Mouse (Mus musculus) liver, postnatal 0 days (tissue): ENCODE measurements around the gene Atrnl1. TPM values are rescaled to one million over a fixed set of nuclear protein-coding genes. Genes with fewer than 3 reads are reported as not detected.

Experiments
- ATAC-seq: fragments of 200-750 bp; cut with Nextera tagmentation; 2 replicates; pipeline ENCODE4 v1.8.0; 2017; ENCODE audit warnings: mild to moderate bottlenecking, moderate library complexity
- DNase-seq: peaks from one replicate; pipeline ENCODE4 v3.0.0-alpha.2; 2016
- H3K27ac ChIP-seq: fragments of 300-500 bp; sonication (generic); 2 replicates; pipeline ENCODE4 v1.5.1; 2014; ENCODE audit warnings: antibody characterized with exemption, moderate library complexity, mild to moderate bottlenecking, low read depth
- H3K27me3 ChIP-seq: fragments of 300-500 bp; sonication (generic); 2 replicates; pipeline ENCODE4 v1.6.1; 2014; ENCODE audit warnings: low read length, control low read depth, mixed read lengths; ENCODE audit not compliant: insufficient read depth
- H3K36me3 ChIP-seq: fragments of 300-500 bp; sonication (generic); replicated peaks from 2 replicates; pipeline ENCODE4 v1.6.1; 2014; ENCODE audit warnings: mild to moderate bottlenecking, control low read depth, low read length, moderate library complexity, mixed read lengths; ENCODE audit not compliant: insufficient read depth
- H3K4me1 ChIP-seq: fragments of 300-500 bp; sonication (generic); 2 replicates; pipeline ENCODE4 v1.6.1; 2014; ENCODE audit warnings: antibody characterized with exemption, mild to moderate bottlenecking, control low read depth; ENCODE audit not compliant: insufficient read depth
- H3K4me2 ChIP-seq: fragments of 300-500 bp; sonication (generic); 2 replicates; pipeline ENCODE4 v1.6.1; 2014; ENCODE audit warnings: low read depth, mild to moderate bottlenecking, low read length, moderate library complexity, mixed read lengths
- H3K4me3 ChIP-seq: fragments of 300-500 bp; sonication (generic); 2 replicates; pipeline ENCODE4 v1.5.1; 2014; ENCODE audit warnings: low read depth, low read length
- H3K9ac ChIP-seq: fragments of 300-500 bp; sonication (generic); replicated peaks from 2 replicates; pipeline ENCODE4 v1.6.1; 2014; ENCODE audit warnings: mild to moderate bottlenecking, moderate library complexity
- H3K9me3 ChIP-seq: fragments of 300-500 bp; sonication (generic); 2 replicates; pipeline ENCODE4 v1.6.1; 2016; ENCODE audit warnings: mild to moderate bottlenecking, control low read depth, low read length, mixed read lengths
- CTCF ChIP-seq: sonication (generic); IDR thresholded peaks from 2 replicates; pipeline ENCODE4 v1.5.1; 2016; ENCODE audit warnings: antibody characterized with exemption, low read depth
- EP300 ChIP-seq: IDR thresholded peaks from 2 replicates; pipeline ENCODE4 v1.6.1; 2016; ENCODE audit warnings: antibody characterized with exemption, low read depth, mild to moderate bottlenecking
- WGBS: fragments of 180-500 bp; shearing (Covaris S2); extraction: QIAGEN DNeasy Blood & Tissue Kit; methylation state at CpG from one replicate; pipeline ENCODE4 v1.1.7; 2014; ENCODE audit not compliant: insufficient replicate concordance; 5-methylcytosine and 5-hydroxymethylcytosine counted together
- polyA plus RNA-seq: library from polyadenylated mRNA; unstranded; fragments of >200 nt; fragmentation: Nextera tagmentation; extraction: Ambion mirVana; gene quantifications from 2 replicates; pipeline ENCODE4 v1.2.1, GENCODE M21; 2015

Gene Atrnl1
- polyA plus RNA-seq, 1 experiment from 2014 or later, result 0.70 TPM

DNA sequence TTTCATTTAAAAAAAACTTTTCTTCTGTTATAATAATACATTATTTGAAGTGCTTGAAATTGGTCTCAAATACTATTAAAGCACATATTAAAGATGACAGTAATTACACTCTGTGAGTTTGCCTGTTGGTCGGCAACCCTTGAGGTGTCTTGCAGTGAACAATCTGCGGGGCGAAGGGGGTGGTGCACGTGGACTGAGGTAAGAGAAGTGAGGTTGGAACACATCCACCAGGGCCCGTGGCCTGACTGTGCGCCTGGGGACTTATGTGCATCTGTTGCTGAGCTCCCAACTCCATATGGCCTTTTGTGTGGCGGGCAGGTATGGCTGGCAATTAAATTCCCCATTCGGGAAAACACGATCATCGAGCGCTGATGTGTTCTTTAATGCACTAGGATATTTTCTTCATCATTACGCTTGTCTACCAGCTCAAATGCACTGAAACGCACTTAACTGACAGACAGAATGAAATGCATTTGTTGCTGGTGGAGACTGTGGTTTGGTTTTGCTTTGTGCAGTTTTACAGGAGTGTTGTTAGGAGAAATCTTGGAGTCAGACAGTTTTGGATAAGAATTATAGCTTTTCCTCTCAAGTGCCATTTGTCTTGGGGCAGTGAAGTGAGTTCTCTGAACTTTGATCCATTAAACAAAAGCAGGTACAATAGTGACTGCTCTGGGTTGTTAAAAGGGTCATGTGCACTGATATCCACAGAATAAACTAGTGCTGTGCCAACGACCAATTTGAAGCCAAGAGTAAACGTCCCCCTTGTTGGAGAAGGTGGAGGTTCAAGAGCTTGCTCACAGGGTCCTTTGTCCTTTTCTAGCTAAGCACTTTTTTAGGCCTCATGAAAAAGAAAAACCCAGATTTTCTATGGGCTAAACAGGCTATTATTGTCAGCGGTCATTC, 351.2 kb downstream of the Atrnl1 start:
- no peak overlapping the region for H3K9ac ChIP-seq
- H3K4me3 ChIP-seq, result no peak overlapping the region
- no peak overlapping the region for H3K4me2 ChIP-seq
- no peak for ATAC-seq
- no peaks in the 10 kb centered on the region for H3K9me3 ChIP-seq
- no peaks in the 10 kb centered on the region for H3K27me3 ChIP-seq
- no peaks in the 10 kb centered on the region for H3K36me3 ChIP-seq
- TF ChIP-seq EP300 (no peak), CTCF (no peak)
- WGBS, result 82% methylated on average over 16 of the region's 16 CpGs
- no peak overlapping the region for H3K27ac ChIP-seq
- H3K4me1 ChIP-seq, result no peaks in the 10 kb centered on the region
- DNase-seq, result no peak

- 80% methylated on average over 6 of the region's 6 CpGs for WGBS
- no peak overlapping the region for H3K4me3 ChIP-seq
- H3K4me1 ChIP-seq, result no peaks in the 10 kb centered on the region
- H3K27me3 ChIP-seq, result no peaks in the 10 kb centered on the region
- no peak overlapping the region for H3K27ac ChIP-seq
- DNase-seq, result no peak
- no peak for TF ChIP-seq EP300
- no peak for TF ChIP-seq CTCF
- no peak overlapping the region for H3K9ac ChIP-seq
- no peaks in the 10 kb centered on the region for H3K36me3 ChIP-seq
- H3K4me2 ChIP-seq, result no peak overlapping the region
- no peak for ATAC-seq
- H3K9me3 ChIP-seq, result no peaks in the 10 kb centered on the region
These were observed 353.0 kb downstream of the Atrnl1 start for GRCm38 (mm10) chr19:57963874-57964273.

GRCm38 (mm10) chr19:57969766-57970165, 358.9 kb downstream of the Atrnl1 start:
- H3K9me3 ChIP-seq, result no peaks in the 10 kb centered on the region
- no peak overlapping the region for H3K27ac ChIP-seq
- no peak for DNase-seq
- ATAC-seq, result no peak
- no peak overlapping the region for H3K4me2 ChIP-seq
- WGBS, result 78% methylated on average over 7 of the region's 7 CpGs
- no peak overlapping the region for H3K4me3 ChIP-seq
- H3K36me3 ChIP-seq, result no peaks in the 10 kb centered on the region
- H3K27me3 ChIP-seq, result no peaks in the 10 kb centered on the region
- TF ChIP-seq CTCF, result no peak
- no peak for TF ChIP-seq EP300
- no peak overlapping the region for H3K9ac ChIP-seq
- no peaks in the 10 kb centered on the region for H3K4me1 ChIP-seq

DNA sequence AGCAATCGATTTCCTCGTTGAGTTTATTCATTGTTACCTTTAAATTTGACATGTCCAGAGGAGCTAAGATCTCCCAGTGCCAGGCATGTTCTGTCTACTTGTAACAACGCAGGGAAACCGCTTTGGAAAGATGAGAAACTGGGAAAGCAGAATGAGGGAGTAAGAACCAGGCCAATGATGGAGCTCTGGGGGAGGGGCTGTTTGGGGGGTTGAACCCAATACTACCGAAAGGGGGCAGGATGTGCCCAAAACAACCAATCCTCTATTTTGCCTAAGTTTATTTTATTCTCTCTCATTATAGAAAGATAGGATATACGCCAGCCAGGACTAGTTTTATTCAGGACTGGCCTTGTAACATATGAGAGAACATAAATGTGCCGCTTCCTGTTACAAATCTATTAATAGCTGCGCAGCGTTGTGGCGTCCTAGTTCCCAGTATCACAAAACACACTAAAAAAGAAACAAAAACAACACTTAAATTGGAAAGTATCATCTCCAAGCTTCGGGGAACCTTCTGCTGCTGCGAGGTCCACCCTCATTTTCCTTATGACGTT, 359.6 kb downstream of the Atrnl1 start:
- H3K36me3 ChIP-seq, result no peaks in the 10 kb centered on the region
- no peaks in the 10 kb centered on the region for H3K4me1 ChIP-seq
- WGBS, result 62% methylated on average over 13 of the region's 13 CpGs
- H3K27me3 ChIP-seq, result no peaks in the 10 kb centered on the region
- H3K9ac ChIP-seq, result no peak overlapping the region
- ATAC-seq (no peak), DNase-seq (no peak)
- no peaks in the 10 kb centered on the region for H3K9me3 ChIP-seq
- TF ChIP-seq CTCF (0 out of 2 replicates have a peak, but pooled peaks have one; percentile 16), EP300 (no peak)
- no peak overlapping the region for H3K4me3 ChIP-seq
- H3K27ac ChIP-seq, result no peak overlapping the region
- H3K4me2 ChIP-seq, result no peak overlapping the region

DNA sequence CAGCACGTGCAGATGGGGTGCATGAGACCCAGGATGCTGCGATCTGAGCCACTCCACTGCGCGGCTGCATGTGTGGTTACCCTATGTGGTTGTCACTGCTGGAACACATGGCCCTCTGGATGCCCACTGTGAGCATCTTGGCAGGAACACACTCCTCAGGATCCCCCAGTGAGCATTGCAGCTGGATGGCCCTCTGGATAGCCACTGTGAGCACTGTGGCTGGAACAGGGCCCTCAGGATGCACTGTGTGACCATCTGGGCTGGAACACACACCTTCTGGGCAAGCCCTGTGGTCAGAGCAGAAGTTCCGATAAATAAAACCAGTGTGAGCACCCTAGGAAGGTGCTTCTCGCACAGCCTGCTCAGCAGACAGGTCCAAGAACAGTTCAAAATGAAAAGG, 364.4 kb downstream of the Atrnl1 start:
- TF ChIP-seq CTCF (no peak), EP300 (no peak)
- ATAC-seq (no peak), DNase-seq (no peak)
- Histone ChIP-seq H3K9me3 (no peaks in the 10 kb centered on the region), H3K9ac (no peak overlapping the region), H3K27me3 (no peaks in the 10 kb centered on the region), H3K27ac (no peak overlapping the region), H3K4me2 (no peak overlapping the region), H3K4me1 (no peaks in the 10 kb centered on the region), H3K36me3 (no peaks in the 10 kb centered on the region), H3K4me3 (no peak overlapping the region)
- WGBS, result 85% methylated on average over 6 of the region's 6 CpGs

GRCm38 (mm10) chr19:57985918-57986900, 375.4 kb downstream of the Atrnl1 start:
- Histone ChIP-seq H3K4me2 (no peak overlapping the region), H3K36me3 (no peaks in the 10 kb centered on the region), H3K4me3 (no peak overlapping the region), H3K27ac (no peak overlapping the region), H3K9ac (no peak overlapping the region), H3K9me3 (no peaks in the 10 kb centered on the region), H3K4me1 (no peaks in the 10 kb centered on the region), H3K27me3 (no peaks in the 10 kb centered on the region)
- 85% methylated on average over 21 of the region's 21 CpGs for WGBS
- no peak for ATAC-seq
- TF ChIP-seq EP300 (no peak), CTCF (no peak)
- no peak for DNase-seq
